Mouse (Mus musculus) liver, adult 2 months (tissue): ENCODE results near the gene Cacnb1.

Experiments
- CTCF ChIP-seq: fragments of 200-500 bp; IDR thresholded peaks from 2 replicates; pipeline ENCODE4 v1.5.1; 2011; ENCODE audit warnings: low read depth, low read length, control low read depth
- POLR2A ChIP-seq: fragments of 200-500 bp; IDR thresholded peaks from 2 replicates; pipeline ENCODE4 v1.6.1; 2011; ENCODE audit warnings: low read length, control low read depth; ENCODE audit not compliant: insufficient read depth; ENCODE audit errors: extremely low read depth

GRCm38 (mm10) chr11:97953939-97954275, 68.9 kb downstream of the Cacnb1 start:
- TF ChIP-seq CTCF (no peak), POLR2A (no peak)
